Mouse (Mus musculus): ENCODE data around the gene Otop2.
A peak's percentile ranks its signal among the peaks of the same experiment; 100 is the strongest.

Otop2 gene

DNA sequence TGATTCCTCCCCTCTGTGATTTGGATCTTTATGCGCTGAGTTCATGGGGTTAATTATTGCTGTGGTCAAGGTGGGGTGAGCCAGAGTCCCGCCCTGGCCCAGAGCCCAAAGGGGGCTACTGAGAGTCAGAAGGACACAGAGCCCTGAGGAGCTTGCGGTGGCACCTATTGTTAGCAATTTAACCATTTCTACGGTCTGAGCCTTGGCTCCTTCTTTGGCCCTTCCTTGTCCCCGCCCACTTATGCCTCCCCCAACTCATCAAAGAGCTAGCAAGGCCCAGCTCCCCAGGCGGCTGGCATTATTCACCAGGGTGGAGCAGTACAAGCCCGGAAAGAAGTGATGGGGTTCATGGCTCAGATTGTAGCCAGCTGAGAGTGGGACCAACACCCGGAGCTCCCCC lies at the start of gene Otop2:
TSS of gene Otop2 (plus strand) at position 301 of the 400 bp plus-strand sequence.
- DNase-seq (ENCODE audit: low read depth in 2 of 2, low spot score in 2 of 2) = no peak

DNA sequence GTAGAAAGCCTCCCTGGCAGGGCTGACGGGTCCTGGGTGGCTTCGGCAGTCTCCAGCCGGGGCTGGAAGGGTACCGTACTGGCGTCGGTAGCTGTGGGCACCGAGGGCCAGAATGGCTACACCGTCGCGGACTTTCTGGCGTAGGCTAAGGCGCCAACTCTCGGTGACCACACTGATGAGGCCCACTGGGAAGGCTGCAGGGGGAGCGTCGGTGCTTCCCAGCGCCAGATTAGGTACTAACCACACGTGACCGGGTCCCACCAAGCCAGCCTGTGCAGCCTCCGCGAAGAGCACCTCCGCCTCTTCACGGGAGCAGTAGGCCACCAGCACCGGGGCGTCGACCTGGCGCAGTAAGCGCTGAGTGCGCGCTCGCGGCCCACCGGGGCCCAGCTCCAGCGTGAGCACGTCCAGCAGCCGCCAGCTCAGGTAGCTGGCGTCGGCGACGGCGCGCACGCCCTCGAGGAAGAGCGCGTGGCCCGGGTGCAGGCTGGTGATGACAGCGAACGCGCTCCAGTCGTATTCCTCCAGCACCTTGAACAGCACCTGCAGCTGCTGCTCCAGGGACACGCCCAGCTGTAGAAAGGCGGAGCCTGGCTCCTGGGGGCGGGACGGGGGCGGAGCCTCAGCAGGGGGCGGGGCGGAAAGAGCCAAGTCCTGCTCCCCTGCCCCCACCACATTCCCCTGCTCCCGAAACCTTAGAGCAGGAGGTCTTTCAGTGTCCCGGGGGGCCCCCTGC lies 49.0 kb upstream of the Otop2 start:
- no peak for DNase-seq (ENCODE audit: low read depth in 2 of 2, low spot score in 2 of 2)

DNA sequence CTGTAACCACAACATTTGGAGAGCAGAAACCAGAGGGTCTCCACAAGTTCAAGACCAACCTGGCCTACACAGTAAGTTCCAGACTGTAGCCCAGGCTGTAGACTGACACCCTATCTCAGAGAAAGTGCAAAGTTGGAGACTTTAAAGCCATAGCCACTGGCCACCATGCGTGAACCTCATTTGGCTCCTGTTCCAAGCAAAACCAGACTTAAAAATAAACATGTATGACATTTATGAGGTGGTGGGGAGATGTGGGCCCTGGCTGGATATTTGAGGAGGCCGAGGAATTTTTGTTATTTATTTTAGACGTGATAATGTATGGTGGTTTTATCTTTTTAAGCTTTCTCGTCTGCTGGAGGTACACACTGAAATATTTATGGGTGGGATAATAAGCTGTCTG lies 47.8 kb upstream of the Otop2 start:
- no peak for DNase-seq (ENCODE audit: low read depth in 2 of 2, low spot score in 2 of 2)

DNA sequence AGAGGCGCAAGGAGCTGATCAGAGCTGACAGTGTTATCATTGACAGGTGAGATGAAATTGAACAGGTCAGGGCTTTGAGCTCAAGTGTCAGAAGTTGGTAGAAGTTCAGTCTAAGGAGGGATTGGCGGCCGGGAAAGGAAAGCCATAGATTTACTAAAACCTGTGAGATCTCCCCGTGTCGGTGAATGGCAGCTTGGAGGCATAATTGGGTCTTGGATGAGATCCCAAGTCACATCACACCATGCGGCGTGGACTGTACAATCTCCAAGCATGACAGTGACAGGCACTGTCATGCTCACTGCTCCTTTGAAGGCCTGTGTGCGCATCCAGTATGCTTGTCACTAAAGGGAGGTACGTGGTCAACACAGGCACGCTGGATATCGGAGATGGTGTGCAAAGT lies 44.0 kb upstream of the Otop2 start:
- no peak for DNase-seq (ENCODE audit: low read depth in 2 of 2, low spot score in 2 of 2)

GRCm38 (mm10) chr11:115264136-115264861 lies 42.7 kb upstream of the Otop2 start:
- DNase-seq (ENCODE audit: low read depth in 2 of 2, low spot score in 2 of 2) = no peak

DNA sequence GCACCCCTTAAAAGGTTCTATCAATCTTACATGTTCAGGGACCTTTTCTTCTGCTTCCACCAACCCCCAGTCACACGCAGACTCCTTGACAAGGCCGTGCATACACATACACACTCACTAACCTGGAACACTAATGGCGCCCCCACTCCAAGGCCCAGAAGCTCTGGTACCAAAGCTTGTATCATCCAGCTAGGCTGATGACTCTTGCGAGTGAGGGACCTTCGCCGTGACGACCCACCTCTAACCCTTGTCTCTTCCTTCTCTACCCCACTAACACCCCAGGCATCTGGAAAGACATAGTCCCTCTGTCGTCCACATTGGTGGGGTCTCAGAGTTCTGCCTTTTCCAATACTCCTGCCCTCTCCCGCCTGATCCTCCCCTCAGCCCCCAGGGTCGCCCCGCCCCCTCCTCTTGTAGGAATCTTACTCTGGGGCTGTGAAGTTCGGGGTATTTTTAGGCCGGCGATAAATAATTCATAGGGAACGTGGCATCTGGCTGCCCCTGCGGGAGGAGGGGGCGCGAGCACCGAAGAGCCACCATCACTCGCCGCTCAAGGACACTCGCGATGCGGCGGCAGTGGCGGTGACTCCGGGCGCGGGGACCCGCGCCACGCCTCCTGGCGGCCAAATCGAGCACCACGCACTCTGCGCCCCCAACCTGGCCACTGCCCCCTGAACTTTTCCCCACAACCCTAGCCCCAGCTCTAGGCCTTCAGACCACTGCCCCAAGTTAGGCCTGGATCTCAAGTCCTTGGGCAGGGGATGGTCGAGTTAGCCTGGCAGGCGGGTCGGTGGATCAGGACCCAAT lies 41.9 kb upstream of the Otop2 start:
- peak in 1 of 2 experiments; percentile 19 for DNase-seq (ENCODE audit: low read depth in 2 of 2, low spot score in 2 of 2)

DNA sequence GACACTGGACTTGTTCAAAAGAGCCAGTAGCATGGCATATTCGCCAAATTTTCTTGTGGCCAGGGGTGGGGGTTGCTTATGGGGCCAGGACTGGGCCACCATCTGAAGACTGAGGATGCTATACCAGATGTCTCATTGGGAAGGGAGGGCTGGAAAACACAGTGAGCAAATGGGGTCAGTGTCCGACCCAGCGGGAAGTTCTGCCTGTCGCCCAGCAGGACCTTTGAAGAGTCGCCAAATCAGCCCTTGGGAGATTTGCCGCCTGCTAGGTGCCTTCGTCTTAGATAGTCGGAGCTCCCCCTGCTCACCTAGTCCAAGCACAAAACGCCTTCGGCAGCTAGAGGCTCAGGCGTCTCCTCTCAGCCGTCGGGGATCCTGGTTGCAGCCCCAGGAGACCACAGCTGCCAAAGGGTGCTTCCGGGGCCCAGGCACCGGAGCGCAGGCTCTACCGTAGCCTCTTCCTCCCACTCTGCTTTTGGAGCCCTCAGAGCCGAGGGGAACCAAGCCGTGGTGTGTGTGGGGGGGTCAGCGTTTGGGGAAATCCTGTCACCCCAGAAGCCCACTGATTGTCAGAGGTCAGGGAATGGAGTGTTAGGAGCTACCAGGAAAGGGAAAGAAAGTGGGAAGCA lies 41.1 kb upstream of the Otop2 start:
- DNase-seq (ENCODE audit: low read depth in 2 of 2, low spot score in 2 of 2) = no peak

DNA sequence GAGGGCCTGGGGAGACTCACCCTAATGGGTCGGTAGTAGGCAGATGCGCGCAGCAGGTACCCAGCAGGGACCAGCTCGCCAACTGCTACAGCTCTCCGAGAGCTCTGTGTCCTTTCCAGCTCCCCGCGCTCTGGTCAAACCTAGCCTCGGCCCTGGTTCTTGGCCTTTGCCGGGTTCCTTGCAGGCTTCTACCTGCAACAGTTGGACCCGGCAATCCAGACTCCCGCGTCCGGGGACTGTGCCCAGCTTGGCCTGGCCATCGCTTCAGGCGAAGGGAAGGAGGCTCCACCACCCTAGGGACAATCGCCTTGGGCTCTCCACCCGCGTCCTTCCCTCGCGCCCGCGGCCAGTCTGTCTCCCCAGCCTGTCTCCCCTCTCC lies 40.6 kb upstream of the Otop2 start:
- no peak for DNase-seq (ENCODE audit: low read depth in 2 of 2, low spot score in 2 of 2)

DNA sequence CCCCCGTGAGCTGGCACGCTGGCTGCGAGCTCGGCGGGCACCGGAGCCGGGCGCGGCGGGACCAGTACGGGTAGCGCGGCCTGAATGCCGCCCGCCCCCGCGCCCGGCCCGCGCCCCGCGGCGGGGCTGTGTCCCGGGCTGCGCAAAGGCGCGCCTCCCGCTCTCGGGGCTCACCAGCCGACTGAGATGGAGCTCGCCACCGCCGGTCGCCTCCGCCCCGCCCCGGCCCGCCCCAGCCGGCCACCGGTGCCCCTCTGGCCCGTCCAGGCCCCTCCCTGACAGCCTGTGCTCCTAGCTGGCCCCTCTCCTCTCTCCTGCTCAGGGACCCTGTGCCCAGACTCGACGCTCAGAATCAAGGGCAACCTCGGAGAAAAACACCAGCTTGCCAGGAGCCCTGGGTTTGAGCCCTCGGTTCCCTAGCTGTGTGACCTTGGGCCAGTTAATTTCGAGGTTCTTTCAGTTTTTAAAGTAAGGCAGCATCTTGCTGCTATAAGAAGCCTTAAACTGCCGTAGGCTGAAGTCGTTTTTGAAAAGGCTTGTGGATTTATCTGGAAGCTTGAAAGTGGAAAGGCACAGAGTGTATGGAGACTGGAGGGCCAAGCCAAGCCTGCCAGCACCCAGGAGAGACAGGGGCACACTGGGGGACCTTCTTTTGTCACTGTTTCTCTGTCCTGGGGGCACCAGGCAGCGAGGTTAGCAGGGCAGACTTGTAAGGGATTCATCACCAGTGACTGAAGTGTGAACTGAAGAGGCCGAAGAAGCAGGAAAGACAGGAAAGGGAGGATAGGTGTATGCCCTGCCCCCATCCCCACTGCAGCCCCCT lies 39.7 kb upstream of the Otop2 start, which contains the start of gene Grin2c:
TSS of gene Grin2c (minus strand) at position 183 of the 823 bp plus-strand sequence.
- no peak for DNase-seq (ENCODE audit: low read depth in 2 of 2, low spot score in 2 of 2)

GRCm38 (mm10) chr11:115267958-115268357 lies 39.0 kb upstream of the Otop2 start:
- no peak for DNase-seq (ENCODE audit: low read depth in 2 of 2, low spot score in 2 of 2)

- no peak for DNase-seq (ENCODE audit: low read depth in 2 of 2, low spot score in 2 of 2)
Measured at GRCm38 (mm10) chr11:115269330-115270066, 37.5 kb upstream of the Otop2 start.

DNA sequence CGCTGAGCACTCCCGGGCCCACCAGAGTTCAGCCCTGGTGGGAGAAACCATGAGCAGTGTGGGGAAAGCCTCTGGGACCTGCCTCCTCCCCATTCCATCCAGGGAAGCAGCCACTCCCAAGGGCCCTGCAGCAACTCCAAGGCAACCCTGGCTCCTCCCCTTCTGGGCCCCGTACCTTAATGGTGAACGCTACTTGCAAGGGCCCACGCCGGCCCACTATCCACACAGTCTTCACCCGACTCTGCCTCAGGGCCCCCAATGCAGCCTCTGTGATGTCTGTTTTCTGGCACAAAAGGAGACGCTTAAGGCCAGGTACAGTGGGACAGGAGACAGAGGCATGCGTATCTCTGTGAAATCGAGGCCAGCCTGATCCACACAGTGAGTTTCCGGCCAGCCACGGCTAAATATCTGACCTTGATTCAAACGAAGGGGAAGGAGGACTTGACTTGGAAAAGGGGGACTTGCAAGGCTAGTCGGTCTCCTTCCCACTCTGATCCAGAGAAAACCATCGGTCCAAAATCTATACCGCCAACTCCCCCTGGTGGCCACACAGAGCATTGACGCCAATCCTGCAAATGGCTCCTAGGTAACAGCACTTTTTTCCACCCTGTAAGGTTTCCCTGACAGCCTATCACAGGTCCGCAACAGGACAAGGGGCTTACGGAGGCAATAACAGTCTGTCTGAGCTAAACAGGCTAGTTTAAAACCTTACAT lies 36.7 kb upstream of the Otop2 start:
- DNase-seq (ENCODE audit: low read depth in 2 of 2, low spot score in 2 of 2) = peak; percentile 49 to 55

DNA sequence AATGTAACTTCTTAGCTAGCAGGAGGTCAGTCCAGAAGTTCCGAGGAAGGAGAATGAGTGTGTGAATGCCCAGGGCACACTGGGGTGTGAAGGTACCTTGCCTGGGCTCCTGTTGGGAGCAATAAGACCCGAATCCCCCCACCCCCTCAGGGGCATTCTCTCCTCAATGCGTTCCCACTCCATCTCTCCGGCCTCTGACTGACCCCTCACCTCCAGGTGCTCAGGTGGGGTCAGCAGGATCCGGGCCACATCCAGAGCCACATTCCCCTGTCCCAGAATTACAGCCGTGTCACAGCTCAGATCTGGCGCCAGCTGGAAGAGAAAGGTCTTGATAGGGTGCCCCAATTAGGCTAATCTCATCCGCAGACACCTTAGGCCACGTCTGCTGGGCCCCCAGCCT lies 35.9 kb upstream of the Otop2 start:
- no peak for DNase-seq (ENCODE audit: low read depth in 2 of 2, low spot score in 2 of 2)

- no peak for DNase-seq (ENCODE audit: low read depth in 2 of 2, low spot score in 2 of 2)
Measured at GRCm38 (mm10) chr11:115271481-115271880, 35.5 kb upstream of the Otop2 start.

- DNase-seq (ENCODE audit: low read depth in 2 of 2, low spot score in 2 of 2) = no peak
Measured at GRCm38 (mm10) chr11:115272894-115273498, 34.0 kb upstream of the Otop2 start.

GRCm38 (mm10) chr11:115273735-115274134 lies 33.2 kb upstream of the Otop2 start:
- no peak for DNase-seq (ENCODE audit: low read depth in 2 of 2, low spot score in 2 of 2)

GRCm38 (mm10) chr11:115274178-115274577 lies 32.8 kb upstream of the Otop2 start:
- no peak for DNase-seq (ENCODE audit: low read depth in 2 of 2, low spot score in 2 of 2)

DNA sequence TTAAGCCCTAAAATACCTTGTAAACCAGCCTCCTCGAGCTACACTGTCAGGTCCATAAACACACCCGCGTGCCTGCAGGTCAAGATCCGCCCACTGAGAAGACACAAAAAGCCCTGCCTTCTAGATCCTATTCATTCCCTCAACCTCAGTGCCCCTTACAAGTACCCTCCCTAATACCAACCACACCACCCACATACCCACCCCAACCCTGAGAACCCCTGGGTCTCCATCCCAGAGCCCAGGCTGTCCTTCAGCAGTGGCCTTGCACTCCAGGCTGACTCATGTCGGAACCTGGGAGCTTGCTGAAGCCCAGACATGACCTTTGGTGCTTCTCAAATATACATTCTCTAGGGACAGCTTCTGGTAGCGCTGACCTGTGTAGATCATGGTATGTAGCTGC lies 32.2 kb upstream of the Otop2 start:
- no peak for DNase-seq (ENCODE audit: low read depth in 2 of 2, low spot score in 2 of 2)

DNA sequence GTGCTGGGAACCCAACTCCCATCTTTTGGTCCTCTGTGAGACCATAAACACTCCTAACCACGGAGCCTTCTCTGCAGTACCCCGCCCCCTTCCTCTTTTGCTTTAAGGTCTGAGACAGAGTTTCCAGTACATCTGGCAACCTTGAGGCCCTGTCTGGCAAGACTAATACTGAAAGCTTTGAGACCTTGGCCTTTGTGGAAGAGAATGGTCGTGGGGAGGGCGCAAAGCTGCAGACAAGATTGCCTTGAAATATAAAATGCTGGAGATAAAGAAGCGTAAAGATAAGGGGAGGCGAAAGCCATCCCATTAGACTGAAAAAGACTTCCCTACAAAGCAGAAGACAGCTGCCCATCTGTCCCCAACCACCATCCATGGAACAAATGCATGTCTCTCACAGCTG lies 31.5 kb upstream of the Otop2 start:
- no peak for DNase-seq (ENCODE audit: low read depth in 2 of 2, low spot score in 2 of 2)

Data from CD8-positive naive resting alpha-beta T cell, adult 2 months (primary cell).